Mouse (Mus musculus) lung, postnatal 10 days (tissue): ENCODE measurements at regions not wholly inside any gene's neighbourhood (a gene's known extent, or its start where the extent isn't known, plus 50 kb on each side); places are given as distances from the start of the nearest gene placed in this dataset.

Source experiments
- DNase-seq: peaks from one replicate; pipeline ENCODE4 v3.0.0; 2021

DNA sequence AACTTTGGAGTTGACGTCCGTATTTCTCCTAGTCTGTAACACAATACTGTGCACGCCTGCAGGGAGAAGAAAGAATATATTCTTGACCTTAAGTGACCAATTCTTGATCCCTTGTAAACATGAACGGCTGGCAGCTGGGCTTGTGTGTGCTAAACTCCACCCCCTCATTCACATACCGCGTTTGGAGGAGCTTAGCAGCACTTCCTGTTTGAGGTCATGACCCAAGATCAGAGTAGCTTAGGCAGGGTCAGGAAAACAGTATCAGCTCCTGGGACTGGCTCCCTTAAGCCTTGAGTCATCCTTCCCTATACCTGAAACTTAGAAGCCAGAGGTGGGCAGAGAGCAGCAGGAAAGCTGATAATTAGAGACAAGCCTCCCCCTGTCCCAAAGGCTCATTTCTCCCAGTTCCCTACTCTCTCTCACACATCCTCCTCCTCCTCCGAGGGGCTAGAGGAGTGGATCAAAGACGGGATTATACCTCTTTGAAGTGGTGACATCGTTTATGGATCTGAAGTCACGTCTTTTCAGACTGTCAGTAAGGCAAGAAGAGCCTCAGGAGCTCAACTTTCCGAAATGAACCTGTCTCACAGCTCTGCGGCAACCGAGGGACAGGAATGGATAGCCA, 127.3 kb upstream of the Zfand5 start:
- peak; percentile 62 for DNase-seq

DNA sequence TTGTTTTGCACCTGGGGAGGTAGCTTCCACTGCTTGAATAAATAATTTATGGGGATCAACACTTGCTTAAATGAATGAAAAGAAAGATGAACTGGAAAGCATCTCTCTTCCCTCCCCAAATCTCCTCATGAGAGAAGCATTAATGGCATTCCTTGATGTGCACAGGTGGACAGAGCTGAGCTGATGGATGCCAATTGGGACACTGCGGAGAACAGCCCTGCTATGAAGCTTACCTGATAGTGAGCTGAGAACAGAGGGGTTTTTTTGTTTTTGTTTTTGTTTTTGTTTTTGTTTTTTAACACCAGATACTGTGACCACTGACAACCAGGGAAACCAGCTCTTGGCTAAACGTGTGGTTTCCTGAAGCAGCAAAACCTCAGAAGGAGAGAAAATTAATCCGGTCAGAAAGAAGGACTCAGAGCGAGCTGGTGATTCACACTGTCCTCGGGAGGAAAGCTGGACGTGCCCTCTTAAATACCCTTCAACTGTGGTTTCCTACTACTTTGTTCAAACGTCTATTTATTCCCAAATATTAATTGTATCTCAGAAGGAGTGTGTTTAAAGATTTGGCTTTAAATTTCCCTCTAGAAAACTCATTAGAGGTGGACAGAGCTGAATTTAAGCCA, 128.0 kb upstream of the Zfand5 start:
- no peak for DNase-seq

GRCm38 (mm10) chr19:21140456-21140855, 131.6 kb upstream of the Zfand5 start:
- DNase-seq, result no peak

DNA sequence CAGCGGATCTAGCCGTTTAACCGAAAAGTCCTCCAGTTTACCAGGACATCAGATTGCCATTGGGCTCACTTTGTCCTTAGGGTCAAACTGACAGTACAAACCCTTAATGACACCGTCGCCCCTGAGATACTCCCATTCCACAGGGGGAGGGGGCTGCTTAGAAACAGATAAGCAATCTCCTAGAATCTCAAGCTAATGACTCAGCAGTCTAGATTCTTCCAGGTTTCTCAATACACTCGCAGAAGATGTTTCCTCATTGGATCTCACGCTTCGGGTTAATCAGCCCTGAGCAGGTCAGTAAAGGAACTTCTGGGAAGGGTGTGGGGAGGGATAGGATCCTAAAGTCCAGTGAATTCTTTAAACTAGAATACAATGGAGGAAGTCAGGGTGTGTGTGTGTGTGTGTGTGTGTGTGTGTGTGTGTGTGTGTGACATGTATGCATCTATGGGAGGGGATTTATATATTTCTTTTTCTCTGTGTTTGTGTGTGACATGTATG, 133.0 kb upstream of the Zfand5 start:
- DNase-seq, result no peak

- DNase-seq, result no peak
These were observed 135.3 kb upstream of the Zfand5 start for GRCm38 (mm10) chr19:21136756-21137155.

GRCm38 (mm10) chr19:21135998-21136380, 136.1 kb upstream of the Zfand5 start:
- no peak for DNase-seq

DNA sequence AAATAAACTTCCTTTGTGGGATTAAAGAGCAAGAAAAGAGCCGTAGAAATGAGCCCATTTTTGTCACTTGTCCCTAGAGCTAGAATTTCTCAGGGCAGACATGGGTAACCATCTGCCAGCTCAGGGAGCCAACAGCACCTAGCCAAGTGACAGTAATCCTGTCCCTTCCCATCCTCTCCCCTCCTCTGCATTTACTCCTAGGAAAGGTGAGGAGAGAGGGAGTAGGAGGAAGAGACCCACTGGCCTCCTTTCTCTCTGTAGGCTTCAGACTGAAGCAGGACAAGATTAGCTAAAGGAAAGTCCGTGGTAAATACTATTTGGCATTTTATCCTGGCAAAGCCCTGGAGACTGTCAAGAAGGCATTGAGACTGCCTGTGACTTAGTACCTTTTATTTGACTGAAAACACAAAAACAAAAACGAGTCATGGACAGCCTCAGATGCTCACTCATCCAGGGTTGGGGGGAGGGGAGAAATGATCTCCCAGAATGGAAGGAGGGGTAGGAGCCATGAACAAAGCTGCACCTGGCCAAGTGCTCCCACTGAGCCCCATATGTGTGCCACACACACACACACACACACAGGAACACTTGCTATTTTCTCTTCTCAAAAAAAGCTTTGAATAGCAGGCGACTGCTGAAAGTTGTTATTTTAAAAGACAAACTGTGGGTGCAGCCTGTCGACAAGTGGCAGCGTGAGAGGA, 136.6 kb upstream of the Zfand5 start:
- DNase-seq, result no peak

- DNase-seq, result no peak
These were observed 142.4 kb upstream of the Zfand5 start for GRCm38 (mm10) chr19:21129653-21130052.

GRCm38 (mm10) chr19:21127079-21127745, 144.9 kb upstream of the Zfand5 start:
- peak; percentile 22 for DNase-seq

- DNase-seq, result no peak
These were observed 145.4 kb upstream of the Zfand5 start for GRCm38 (mm10) chr19:21126670-21127069.

DNA sequence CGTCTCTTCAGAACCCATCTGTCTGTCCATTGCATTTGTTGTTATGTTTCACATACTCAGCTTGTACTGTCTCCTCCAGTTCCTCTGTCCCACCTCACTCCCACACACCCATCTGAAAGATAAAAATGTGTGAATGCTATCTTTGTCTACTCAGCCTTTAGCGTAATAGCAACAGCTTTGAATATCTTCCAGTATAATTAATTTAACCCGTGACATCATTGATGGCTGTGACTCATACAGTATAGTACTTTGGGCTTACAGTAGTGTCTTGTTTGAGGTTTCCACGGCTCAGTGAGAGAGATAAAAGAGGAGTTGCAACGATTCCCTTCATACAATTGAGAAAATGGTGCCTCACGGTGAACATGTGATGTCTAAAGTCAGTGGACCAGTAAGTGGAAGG, 152.6 kb upstream of the Zfand5 start:
- DNase-seq, result no peak

DNA sequence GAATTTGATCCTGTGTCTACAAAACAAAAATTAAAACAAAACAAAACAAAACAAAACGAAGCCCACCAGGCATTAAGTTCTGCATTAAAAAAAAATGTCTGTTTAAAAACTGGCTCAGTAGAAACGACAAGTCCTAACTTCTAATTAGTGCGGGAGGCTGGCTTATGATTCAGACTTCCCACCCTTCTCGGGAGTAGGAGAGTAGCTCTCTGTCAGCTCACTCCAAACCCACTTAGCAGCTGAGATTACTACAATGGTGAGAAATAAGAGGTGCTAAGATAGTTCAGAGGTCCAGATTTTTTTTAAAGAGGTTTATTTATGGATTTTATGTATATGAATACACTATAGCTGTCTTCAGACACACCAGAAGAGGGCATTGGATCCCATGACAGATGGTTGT, 153.3 kb upstream of the Zfand5 start:
- DNase-seq, result no peak

- DNase-seq, result no peak
These were observed 156.4 kb upstream of the Zfand5 start for GRCm38 (mm10) chr19:21115693-21116092.

GRCm38 (mm10) chr19:21111836-21112235, 157.8 kb upstream of the Tmc1 start:
- DNase-seq, result no peak

GRCm38 (mm10) chr19:21108311-21108710, 154.3 kb upstream of the Tmc1 start:
- DNase-seq, result no peak

- no peak for DNase-seq
These were observed 153.7 kb upstream of the Tmc1 start for GRCm38 (mm10) chr19:21107741-21108140.

DNA sequence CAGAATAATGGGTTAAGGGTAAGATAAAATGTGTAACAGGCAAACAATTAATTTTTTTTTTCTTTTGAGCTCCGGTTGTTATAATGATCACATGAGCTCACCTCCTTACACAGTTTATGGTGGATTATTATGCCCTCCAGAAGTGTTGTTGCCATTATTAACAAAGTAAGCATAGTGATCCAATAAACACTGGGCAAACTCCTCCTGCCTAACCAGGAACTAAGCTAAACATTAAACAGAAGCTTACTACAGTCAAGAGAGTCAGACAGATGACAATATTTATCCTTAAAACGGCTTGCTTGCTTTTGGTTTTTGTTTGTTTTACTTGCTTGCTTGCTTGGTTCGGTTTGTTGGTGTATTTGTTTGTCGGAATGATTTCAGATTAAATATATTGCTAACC, 153.3 kb upstream of the Tmc1 start:
- no peak for DNase-seq

DNA sequence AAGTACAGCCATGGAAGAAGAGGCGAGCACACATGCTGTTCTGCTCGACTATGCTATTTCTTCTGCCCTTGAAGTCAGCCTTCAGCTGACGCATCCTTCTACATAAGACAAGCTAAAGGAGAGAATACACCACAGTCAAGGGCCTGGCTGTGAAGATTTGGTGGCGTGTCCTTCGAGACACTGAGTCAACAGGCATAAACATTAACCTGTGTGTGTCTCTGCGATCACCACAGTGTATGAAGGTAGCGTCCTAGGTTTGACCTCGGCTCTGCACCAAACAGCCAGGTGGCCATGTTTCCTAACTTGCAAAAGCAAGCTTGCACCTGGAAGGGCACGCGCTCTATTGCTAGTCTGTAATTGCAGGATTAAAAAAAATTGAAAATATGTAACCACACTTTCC, 152.8 kb upstream of the Tmc1 start:
- DNase-seq, result no peak

DNA sequence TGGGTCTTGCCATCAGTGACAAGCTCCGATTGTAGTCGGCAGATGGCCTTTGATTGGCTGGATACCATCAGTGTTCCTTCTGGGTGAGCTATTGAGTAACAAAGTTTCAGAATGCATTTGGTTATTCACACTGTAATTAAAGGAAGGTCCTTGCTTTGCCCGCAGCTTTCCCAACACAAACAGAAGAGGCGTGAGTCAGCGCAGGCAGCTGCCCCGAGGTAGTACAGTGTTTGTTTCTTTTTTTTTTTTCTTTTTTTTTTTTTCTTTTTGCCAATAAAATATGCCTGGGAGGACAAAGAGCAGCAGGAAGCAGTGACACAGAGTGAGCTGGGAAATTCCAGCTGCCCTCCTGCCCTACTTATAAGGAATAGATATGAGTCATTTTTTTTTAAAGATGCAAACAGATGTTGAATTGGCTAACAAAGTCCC, 152.3 kb upstream of the Tmc1 start:
- DNase-seq, result peak; percentile 58

DNA sequence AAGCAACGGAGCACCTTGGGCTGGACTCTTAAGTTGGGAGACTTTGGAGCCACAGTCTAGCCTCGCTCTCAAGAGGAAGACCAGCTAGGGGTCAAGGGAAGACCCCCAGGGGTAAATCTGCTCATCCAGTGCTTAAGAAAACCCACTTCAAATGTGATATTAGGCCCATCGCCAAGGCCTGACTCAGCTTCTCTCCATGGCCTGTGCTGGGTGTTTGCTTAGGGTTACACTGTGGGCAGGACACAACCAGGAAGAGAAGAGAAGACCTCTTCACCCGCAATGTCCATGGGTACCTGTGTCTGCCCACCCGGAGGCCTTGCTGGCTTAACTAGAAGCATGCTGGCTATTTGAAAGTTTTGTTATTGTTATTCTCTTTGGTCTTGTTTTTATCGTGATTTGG, 151.0 kb upstream of the Tmc1 start:
- DNase-seq, result no peak

DNA sequence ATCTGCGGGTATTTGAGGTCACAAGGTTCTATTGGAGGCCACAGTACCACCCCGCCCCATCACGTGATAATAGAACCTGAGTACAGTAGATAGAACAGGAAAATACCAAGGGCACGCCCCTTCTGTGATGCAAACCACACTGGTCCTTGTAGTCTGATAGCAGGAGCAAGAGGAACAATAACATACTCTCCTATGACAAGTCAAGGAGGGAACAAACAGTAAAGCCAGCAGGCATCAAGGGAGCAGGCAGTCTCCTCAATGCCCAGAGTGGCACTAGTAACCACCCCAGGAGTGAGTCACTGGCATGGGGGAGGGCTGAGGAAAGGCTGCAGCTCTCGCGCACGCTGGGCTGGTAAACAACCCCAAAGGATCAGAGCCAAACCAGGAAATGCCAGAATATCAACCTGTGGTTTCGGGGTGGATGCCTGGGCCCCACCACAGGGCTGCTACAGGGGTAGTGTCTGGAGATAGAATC, 150.5 kb upstream of the Tmc1 start:
- DNase-seq, result peak; percentile 29

DNA sequence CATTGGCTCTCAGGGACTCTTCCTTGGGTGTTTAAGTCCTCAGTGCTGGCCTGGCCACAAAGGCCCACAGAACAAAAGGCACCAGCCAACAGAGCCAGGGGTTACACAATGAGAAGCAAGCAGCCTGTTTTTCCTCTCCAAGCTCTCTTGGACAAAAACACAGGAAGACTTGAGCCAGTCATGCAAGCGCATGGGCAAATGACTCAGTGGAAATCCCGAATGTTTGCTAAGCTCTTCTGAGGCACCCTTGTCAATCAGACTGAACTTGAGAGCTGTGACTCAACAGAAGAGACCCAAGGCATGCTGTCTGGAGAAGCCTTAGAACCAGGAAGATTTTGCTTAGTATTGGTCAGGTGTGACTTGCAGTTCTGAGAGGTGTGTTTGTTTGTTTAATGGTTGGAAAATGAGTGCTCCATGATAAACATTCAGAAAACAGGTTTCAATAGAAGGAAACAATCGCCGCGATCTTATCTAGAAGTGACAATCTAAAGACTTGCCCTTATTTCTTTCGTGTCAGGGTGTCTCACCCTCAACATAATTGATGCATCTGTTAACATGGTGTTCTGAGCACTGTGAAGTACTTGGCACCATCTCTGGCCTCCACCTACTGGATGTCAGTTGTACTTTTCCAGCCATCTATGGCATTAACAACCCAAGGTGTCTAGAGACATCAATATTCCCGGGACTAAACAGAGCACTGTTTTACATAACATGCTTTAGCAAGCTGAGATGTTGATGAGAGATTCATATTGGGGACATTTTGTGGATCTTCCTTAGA, 124.0 kb upstream of the Tmc1 start:
- peak; percentile 29 for DNase-seq

- DNase-seq, result no peak
These were observed 114.4 kb upstream of the Tmc1 start for GRCm38 (mm10) chr19:21068381-21068780.
